Mouse (Mus musculus): ENCODE data around the gene Stim2. TPM values are rescaled to one million over a fixed set of nuclear protein-coding genes. Genes with fewer than 3 reads are reported as not detected.

The Stim2 gene
- total RNA-seq, 2 experiments from 2014 or later, result 20.6 to 21.7 TPM

DNA sequence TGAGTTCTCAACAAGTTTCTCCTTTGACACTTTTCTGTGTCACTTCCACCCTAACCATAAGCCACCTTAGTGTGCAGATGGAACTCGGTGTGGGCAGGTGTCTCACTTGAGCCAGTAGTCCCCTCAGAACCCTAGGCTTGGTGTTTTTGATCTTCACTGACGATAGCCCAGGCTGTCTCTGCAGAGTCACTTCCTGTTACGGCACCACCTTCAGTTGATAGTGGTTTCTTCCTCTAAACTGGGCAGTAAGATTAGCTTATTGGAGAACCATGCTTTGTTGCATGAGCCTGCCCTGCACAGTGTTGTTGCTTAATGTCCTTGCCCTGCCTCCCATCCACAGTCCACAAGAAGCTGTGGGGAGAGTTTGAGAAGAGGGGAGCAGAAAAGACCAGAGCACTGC is 47.2 kb downstream of the Stim2 start:
- ATAC-seq (replicated peaks; ENCODE audit: poor library complexity), result peak; percentile 87

DNA sequence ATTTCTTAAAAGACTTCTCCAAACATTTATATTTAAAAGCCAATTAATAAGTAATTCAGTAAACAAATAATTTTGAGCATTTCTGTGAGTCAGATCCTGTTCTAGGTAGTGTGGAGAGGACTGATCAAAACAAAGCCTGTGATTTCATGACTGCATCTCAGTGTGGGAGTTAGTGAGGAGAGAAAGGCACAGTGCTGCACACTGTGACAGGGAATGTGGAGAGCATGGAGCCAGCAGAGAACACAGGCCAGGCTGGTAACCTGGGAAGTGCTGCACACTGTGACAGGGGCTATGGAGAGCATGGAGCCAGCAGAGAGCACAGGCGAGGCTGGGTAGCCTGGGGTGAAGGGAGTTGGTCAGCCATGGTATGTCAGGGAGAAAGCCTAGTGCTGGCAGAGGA is 48.1 kb downstream of the Stim2 start:
- no peak for ATAC-seq (replicated peaks; ENCODE audit: poor library complexity)

DNA sequence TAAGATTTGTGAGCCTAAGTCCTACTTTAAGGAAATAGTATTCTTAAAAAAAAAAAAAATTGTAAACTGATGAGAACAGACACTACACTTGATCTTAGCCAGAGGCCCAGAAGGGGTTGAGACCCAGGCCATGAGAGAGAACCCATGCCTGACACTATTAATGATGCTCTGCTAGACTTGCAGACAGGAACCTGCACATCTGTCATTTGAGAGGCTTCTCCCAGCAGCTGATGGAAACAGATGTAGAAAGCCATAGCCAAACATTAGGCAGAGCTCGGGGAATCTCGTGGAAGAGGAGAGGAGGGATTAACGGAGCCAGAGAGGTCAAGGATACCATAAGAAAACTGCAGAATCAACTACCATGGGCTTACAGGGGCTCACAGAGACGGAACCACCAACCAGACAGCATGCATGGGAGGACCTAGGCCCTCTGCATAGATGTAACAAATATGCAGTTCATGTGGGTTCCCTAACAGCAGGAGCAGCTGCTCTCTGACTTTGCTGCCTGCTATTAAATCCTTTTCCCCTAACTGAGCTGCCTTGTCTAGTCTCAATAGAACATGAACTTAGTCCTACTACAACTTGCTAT is 50.9 kb downstream of the Stim2 start:
- no peak for ATAC-seq (replicated peaks; ENCODE audit: poor library complexity)

DNA sequence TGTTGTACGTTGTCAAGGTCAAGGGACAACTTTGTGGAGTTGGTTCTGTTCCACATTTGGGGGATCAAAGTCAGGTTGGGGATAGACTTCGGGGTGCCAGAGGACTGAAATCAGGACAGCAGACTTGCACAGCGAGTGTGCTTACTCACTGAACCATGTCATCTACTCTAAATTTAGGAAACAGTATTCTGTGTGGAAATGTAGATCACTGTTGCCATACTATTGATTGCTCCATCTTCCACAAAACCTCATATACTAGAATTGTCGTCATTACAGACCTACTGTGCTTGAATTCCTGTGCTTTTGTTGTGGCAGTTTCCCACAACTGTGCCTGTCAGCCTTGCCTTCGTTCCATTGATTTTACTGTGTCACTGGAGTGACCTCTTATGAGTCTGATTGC is 51.6 kb downstream of the Stim2 start:
- peak; percentile 45 for ATAC-seq (replicated peaks; ENCODE audit: poor library complexity)

DNA sequence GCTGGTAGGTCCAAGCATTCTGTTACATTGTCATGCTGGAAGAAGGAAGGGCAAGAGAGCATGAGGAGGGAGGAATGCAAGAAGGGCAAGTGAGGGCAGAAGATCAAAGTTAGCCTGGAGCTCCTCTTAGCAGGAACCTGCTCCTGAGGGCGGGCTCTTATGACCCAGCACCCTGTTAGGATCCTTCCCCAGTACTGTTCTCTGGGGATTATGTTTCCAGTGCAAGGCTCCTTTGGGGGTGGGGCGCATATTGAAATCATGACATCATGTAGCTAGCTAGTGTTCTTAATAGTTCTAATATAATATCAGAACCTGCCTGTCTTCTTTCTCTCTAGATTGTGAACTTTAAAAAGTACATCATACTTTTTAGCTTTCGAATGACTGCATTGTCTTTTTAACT is 52.8 kb downstream of the Stim2 start:
- ATAC-seq (replicated peaks; ENCODE audit: poor library complexity), result no peak

DNA sequence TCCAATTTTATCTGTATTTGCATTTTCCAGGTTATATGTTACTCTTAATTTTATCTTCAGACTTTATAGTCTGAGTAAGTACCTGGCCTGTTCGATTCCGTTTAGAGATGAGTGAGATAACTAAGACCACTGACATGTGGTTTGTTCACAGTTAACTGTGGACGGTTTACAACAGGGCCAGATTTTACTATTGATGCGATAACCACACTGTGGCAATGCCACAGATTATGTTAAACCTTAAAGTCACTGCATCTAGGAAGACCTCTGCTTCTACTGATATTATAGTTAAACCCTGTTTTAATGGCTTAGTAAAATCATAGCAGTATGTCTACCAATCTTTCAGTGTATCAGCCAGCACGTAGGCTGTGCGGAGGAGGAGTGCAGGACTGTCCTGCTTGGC is 53.9 kb downstream of the Stim2 start:
- 0 out of 2 replicates have a peak, but pooled peaks have one; percentile 7 for ATAC-seq (replicated peaks; ENCODE audit: poor library complexity)

DNA sequence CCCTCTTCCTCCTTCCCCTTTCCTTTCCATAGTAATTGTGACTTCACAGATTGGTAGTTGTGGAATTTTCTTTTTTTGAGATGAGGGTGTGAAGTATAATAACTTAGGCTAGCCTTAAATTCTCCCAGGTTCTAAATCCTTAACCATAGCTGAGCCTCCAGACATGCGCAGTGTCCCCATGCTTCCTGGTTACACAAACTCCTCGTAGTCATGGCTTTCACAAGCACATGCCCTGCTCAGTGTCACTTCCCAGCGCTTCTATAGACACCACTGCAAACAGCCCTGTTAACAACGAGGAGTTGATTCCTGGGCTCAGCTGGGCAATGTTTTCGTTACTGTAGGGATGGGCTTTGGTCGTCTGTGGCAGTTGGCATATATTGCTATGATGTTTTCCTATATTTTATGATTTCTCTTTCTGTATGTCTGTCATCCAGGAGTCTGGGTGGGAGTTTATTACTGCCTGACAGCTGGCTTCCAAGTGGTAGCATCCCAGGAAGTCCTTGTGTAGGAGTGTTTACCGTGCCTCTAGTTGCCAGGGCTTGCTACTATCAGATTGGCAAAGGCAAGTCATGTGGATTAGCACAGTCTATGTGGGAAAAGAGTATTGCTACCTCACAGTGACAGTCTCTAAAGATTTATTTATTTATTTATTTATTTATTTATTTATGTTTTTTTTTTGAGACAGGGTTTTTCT is 55.5 kb downstream of the Stim2 start:
- peak; percentile 45 for ATAC-seq (replicated peaks; ENCODE audit: poor library complexity)

DNA sequence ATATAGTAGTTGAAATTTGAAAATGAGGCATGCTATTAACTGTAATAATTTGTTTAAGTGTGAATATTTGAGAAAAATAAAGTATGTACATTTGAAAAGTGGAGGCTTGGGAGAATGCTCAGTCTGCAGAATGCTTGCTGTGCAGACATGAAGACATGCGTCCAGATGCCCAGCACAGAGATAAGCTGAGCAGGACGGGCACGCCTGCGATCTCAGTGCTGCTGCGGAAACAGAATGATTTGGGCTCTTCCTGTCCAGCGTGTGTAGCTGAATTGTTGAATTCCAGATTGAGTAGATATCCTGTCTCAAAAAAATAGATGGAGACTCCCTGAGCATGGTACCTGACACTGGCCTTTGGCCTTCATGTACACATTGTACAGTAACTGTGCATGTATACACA is 58.0 kb downstream of the Stim2 start:
- ATAC-seq (replicated peaks; ENCODE audit: poor library complexity), result no peak

DNA sequence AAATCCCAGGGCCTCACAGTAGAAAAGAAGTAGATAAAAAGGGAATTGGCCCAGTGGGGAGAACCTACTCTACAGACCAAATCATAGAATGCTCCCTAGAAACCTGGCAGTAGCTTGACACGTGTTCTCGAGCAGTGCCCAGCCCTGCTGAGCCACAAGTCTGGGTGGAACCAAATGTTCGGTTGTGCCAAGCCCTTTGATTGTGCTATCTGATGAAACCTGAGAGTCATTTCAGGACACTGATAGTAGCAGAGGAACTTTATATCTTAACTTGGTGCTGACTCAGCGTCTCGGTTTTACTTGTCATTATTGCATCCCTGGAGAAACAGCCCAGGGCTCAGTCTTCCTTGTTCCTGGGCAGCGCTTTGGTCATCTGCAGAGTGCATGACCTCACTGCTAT is 61.7 kb downstream of the Stim2 start:
- ATAC-seq (replicated peaks; ENCODE audit: poor library complexity), result peak; percentile 92

DNA sequence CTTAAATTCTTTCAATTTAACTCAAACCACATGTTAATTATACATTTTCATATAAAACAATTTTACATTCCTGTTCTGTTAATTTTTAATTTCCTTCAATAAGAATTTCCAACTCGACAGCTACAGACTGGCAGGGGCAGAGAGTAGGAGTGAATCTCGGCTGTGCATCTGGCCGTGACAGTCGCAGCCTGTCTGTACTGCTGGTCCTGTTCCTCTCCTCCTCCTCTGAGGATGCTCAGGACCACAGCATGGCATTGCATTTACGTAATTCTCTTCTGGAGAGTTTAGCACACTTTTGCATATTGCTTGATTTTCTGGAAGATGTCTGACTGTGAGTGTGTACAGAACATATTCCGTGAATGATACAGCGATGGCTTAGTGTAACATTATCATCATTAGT is 63.8 kb downstream of the Stim2 start:
- no peak for ATAC-seq (replicated peaks; ENCODE audit: poor library complexity)

DNA sequence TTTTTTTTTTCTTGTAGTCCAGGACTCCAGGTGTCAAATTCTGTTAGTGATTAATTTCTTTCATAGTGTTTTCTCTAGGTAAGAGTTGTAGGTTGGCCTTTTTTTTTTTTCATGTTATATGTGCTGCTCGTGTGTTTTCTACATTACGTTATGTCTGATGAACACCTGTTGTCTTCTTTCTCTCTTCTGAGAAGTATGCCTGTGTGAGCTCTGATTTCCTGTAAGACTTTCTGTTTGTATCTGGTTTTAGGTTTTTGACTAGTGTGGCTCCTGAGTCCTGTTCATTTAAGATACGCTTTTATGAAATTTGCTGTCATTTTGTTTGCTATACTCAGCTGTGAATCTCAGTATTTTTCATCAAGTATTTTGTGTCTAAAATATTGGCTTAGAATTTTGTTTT is 69.3 kb downstream of the Stim2 start:
- ATAC-seq (replicated peaks; ENCODE audit: poor library complexity), result no peak

DNA sequence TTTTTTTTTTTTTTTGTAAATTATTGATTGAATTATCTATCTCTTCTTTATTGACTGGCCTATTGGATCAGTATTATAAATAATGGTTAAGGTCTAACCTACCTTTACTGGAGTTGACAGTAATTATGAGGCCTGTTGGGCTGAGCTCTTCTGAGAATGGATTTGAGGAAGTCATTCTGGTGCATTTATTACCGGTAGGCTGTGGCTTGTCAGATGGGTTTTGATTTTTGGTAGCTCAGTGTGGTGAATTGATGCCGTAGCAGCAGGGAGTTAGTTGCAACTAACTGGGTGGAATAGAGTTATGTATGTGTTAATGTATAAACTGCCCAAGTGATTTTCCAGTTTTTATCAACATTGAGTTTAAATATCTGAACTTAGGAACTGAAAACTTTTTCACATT is 72.2 kb downstream of the Stim2 start:
- peak; percentile 46; the same call in 1 of the 2 replicates for ATAC-seq (replicated peaks; ENCODE audit: poor library complexity)

DNA sequence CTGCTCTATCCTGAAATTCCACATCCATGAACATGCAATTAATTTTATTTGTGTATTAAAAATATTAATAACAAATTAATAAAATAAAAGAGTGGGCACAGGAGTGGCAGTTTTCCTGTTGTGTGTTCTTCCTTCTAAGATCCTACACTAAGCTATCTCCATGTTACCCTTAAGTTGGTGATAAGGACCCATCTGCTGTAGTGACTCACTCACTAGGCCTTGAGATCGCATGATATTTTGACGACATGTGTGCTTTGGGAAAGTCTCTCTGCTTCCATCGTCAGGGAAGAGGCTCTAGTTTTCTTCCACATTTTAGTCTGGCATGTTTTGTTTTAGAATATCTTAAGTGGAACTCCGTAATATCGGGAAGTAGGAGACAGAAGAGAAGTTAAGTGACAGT is 73.0 kb downstream of the Stim2 start:
- no peak for ATAC-seq (replicated peaks; ENCODE audit: poor library complexity)

DNA sequence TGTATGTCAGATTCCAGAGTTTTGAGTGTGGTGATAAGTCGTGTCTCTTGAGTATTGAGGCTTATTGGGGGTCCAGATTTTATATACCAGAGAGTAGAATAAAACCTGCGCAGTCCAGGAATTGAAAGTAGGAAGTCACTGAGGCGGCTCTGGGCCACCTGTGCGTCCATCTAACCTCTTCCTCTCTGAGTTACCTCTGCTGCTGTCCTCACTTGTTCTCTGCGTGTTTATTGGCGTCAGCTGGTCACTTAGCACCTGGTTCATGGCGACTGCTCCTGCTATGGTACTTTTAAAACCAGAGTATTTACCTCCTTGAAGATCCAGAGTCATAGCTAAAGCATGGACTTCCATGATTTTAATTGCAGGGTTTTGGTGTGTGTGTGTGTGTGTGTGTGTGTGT is 73.4 kb downstream of the Stim2 start:
- no peak for ATAC-seq (replicated peaks; ENCODE audit: poor library complexity)

DNA sequence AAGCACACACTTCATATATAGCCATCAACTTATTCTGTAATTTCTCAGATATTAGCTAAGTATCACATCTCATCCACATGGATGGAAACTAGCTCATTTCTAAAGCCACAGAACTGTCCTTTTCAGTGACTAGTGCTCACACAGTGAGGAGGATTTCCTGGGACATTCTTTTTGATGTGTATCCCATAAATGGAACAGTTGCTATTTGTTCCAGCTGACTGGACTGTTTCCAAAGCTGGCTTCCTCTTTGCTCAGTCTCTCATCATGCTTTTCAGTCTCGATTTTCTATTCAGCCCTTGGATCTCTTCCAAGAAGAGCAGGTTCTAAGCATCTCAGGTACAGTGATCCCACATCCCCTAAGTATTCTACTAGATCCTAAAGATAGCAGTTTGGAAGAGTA is 75.0 kb downstream of the Stim2 start:
- no peak for ATAC-seq (replicated peaks; ENCODE audit: poor library complexity)

DNA sequence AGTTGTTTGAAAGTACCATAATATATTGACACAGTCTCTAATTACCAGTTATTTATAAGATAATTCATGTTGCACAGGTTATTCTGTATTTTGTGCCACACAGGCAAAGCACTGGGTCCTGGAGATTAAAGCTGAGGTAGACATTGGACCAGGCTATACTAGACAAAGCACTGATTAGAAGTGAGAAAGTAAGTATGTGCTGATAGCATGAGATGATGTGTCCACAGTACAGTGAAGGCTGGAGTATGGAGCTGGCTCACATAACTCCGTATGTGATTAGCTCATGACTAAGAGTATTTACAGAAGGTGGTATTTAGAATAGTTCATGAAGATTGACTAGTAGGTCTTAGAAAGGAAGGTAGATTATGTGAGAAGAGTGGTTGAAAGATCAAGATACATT is 81.7 kb downstream of the Stim2 start:
- no peak for ATAC-seq (replicated peaks; ENCODE audit: poor library complexity)

DNA sequence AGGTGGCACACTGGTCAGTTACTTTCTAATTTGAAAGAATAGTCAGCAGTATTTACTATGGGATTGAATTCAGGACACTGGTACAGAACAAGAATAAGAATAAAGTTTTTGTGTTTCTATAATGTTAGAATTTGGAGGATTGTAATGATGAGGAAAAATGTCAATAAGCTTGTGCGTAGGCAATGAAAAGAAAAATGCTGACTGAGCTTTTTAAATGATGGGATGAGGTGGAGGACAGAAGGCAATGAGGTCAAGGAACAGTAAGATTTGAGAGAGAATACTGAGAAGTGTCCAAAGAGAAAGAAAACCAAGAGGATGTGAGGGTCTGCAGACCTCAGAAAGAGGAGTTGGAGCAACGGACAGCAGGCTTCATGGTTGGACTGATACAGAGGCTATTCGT is 89.6 kb downstream of the Stim2 start:
- no peak for ATAC-seq (replicated peaks; ENCODE audit: poor library complexity)

DNA sequence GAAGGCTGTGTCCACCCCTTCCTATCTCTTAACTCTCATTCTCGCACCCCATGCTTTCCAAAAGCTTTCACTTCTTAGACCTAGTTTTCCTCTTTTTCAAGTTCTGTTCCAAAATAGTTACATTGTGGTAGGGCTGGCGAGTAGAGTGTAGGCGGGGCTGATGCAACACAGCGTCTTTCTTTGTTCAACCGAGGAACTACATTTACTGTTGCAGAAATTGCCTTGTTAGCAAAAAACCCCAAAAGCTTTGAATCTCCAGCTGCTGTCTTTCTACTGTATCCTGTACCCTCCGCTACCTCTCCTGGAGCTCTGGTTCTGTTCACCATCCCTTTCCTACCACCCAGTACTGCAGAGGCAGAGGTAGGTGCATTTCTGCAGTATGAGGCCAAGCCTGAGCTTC is 99.9 kb downstream of the Stim2 start:
- ATAC-seq (replicated peaks; ENCODE audit: poor library complexity), result peak; percentile 47

DNA sequence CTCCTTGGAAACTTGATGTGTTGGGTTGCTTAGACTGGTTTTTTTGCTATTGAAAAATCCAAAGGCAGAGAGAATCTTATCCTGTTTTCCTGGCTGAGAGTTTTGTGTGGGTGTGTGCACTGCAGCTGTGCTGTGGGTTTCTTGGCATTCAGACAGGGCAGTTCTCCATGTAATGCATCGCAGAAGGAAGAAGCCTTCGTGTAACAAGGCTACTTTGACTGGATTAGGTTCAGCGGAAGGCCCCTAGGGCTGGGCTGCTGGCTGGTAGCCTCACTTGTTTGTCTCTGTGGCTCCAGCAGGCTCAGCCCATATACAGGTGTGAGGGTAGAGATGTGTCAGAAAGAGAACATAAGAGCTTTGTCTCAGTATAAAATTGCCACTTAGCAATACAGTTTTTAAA is 102.6 kb downstream of the Stim2 start:
- ATAC-seq (replicated peaks; ENCODE audit: poor library complexity), result peak; percentile 16

DNA sequence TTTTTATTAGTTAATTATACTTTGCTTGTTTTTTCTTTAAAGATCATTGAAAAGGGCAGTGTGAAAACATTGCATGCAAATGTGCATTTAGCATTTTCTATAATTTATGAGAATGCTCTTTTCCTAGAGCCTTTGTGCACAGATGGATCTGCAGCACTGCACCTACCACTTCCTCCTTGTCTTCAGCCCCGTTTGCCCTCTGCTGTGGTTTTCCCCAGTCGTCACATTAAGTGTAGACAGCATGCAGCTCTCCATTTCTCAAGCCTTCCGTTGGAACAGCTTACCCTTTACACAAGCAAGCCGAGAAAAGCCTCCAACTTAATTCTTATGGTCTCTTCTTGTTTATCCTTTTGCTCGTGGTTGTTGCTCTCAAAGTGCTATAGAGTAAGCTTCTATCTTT is 103.0 kb downstream of the Stim2 start:
- ATAC-seq (replicated peaks; ENCODE audit: poor library complexity), result peak; percentile 91

DNA sequence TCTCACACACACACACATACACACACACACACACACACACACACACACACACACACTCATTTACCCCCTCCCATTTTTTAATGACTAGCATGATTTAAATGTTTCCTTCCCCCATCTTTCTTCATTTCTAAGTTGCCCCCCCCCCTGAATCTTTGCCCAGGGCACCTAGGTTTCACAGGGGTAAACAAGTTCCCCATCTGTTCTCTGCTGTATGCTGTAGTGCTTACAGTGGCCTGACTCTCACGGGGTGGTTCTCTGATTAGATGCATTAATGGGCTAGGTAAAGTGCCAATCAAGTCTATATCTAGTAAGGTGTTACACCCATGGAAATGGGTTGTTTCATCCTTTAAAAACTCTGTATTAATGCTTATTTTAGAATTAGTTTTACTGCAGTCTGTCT is 103.7 kb downstream of the Stim2 start:
- ATAC-seq (replicated peaks; ENCODE audit: poor library complexity), result no peak; the same call in 1 of the 2 replicates

DNA sequence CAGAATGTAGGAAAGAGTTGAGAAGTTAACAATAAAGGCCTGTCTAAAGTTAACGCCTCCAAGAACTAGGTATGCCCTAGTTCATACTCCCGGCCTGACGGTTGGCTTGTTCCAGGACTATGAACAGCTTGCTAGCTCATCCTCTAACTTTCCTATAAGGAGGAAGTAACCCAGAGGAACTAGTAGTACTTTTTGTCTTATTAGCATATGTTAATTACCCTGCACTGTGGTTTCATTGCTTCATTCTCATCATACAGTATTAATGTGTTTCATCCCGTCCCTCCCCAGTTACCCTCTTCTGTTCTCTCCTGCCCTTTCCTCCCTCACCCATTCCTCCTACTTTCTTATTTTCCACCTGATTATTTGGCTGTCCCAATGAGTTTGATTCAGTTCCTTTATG is 108.4 kb downstream of the Stim2 start:
- ATAC-seq (replicated peaks; ENCODE audit: poor library complexity), result peak; percentile 75

DNA sequence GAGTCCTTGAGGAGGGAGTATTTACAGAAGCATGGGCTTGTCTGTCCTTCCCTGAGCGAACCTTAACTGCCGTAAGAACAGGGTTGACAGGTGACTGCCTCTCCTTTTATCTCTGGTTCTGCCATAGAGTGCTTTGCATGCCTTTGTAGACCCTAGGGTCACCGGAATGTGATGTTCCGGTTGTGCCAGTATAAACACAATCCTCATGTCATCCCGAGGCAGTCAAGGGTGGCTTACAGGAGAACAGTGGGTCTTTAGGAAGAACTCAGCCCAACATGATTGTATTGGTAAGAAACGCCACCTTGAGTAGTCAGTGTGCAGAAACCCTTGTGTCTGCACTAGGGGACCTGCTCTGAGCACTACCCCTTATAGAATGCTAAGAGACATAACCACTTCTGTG is 108.8 kb downstream of the Stim2 start:
- no peak for ATAC-seq (replicated peaks; ENCODE audit: poor library complexity)

Data from megakaryocyte progenitor cell, adult 5-6 weeks (primary cell).